Mouse (Mus musculus): ENCODE measurements around the gene Podn.
"Not testable (repeated sequence)": the region's sequence is repeated elsewhere in the genome, so short reads cannot be mapped to it uniquely, and the experiment has no call there.

Podn gene

DNA sequence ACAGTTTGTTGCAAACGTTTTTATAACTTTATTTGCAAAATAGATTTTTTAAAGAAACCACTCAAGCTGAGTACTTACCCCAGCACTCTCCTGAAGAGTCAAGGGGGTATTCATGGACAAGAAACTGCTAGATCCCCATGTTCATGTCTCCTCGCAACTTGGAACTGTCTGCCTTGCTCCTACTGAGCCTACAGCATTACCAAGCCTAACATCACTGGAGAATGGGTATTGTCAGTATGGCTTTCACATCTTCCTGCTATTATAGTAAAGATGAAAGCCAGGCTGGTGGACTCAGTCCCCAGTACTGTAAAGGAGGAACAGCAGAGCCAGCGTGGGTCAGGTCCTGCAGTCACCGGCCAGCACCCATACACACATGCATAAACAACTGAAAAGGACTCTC, at the start of gene Podn:
Gene Podn (minus strand): TSS at position 101 of the 400 bp plus-strand sequence.
- DNase-seq = no peak

DNA sequence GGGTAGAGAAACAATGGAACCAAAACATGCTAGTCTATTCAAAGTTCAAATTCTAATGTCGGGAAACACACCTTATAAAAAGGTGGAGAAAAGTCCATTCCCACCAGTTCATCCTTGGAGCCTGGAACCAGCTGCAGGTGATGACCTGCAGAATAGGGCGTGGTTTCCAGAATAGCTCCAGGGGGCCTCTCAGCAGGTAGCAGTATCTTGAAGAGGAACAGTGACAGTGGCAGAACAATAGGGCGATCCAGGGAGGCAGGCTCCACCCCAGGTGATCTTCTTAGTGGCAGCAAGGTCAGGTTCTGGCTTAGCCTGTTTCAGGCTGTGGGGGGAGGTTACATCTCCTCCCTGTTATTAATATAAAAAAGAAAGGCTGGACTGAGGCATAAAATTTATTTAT, 49.3 kb upstream of the Podn start:
- DNase-seq = not testable (repeated sequence)

DNA sequence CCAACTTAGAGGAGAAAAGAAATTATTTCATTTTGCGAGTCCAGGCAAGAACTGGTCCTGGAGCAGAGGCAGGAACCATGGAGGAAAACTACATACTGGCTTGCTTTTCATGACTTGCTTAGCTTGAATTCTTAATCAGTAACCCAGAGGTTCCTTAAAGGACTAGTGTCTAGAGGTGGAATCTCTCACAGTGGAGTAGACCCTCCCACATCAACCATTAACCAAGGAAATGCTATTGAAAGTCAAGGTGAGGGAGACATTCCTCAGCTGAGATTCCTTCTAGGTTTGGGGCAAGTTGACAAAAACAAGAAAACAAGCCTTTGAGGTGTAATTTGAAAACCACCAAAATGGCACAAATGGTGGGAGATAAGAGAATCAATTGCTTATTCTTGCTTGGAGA, 48.6 kb upstream of the Podn start, which contains the start of gene Scp2:
Gene Scp2 (minus strand): TSS at position 119 of the 400 bp plus-strand sequence.
- DNase-seq = no peak

DNA sequence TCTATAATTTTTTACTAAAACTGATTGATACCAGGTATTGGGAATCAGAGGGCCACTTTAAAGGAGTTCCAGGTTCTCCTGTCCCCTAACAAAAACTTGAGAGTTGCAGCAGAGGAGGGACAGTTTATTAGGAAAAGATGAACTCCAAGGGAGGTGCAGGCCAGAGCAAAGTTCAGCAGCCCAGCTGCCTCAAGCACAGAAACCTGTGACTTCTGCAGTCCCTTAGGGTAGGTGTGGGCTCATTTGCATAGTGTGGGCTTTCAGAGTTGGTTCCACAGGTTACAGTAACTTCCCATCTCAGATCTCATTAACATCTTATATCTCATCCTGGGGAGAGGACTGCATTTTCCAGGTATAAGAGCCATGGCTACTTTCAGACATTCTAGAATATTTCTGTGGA, 47.5 kb upstream of the Podn start:
- DNase-seq = no peak

DNA sequence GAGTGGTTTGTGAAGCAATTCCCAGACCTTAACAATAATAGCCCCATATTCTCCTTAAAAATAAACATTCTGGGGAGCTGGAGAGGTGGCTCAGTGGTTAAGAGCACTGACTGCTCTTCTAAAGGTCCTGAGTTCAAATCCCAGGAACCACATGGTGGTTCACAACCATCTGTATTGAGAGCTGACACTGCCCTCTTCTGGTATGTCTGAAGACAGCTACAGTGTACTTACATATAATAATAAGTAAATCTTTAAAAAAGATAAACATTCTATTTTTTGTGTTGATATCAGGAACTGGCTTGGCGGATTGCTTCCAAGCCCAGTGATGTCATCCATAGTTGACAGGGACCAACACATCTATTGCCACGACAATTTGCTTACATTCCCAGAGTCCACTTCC, 46.9 kb upstream of the Podn start:
- not testable (repeated sequence) for DNase-seq

DNA sequence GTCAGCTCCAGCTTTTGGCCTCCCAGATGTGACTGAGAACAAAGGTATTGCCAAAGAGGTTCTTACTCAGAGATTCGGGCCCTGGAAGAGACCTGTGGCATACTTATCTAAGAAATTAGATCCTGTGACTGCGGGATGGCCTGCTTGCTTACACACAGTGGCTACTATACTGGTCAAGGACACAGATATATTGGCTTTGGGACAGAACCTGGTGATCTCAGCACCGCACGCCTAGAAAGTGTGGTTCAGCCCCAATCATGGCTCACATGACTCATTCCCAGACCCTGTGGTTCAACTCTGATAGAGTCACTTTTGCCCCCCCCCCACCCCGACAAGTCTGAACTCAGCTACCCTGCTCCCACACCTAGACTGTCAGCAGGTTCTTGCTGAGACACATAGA, 40.7 kb upstream of the Podn start:
- no peak for DNase-seq

DNA sequence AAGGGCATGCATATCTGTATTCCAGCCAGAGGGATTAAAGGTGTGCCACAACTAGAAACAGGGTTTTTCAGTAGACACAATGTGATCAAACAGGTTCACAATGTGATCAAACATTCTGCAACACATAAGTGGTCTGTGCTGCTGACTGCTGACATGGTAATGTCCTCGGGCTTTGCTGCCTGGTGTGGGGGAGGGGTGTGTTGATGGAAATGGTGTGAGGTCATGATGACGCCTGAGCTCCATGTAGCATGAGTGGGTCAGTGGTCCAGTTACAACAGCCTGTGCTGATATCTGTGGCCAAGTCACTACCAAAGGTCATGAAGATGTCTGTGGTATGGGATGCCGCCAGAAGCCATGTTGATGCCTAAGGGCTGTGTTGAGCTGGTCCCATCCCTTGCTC, 34.2 kb upstream of the Podn start:
- no peak for DNase-seq

DNA sequence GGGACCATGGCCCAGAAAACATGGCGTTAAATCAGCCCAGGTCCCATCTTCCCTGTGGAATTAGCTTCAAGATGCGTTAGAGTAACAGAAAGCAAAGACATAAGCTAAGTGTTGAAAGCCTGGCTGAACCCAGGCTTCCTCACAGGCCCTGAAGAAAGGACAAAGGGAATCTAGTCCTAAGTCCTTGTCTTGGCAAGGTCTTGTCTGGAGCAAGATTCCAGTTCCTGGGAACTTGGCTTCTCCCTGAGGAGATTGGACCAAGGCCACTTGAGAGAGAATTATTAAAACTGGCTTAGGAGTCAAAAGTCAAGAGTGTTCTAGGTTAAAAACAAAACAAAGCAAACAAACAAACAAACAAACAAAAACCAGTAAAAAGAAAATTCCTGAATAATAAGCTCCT, 32.1 kb upstream of the Podn start:
- no peak for DNase-seq

DNA sequence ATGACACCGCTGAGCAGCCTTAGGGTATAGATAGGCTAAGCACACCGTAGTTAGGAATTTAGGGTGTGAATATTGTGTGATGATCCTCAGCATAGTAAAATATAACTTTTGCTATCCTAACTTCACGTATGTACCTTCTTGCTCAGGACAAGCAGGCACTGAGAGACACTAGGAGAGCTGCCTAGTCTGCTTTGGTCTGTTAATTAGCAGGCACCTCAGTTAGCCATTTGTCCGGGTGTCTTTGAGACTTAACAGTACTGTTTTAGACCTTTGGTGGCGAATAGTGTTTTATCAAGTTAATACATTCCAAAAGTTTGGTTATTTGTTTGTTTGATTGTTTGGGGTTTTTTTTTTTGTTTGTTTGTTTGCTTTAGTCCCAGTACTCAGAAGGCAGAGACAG, 31.3 kb upstream of the Podn start:
- no peak for DNase-seq

DNA sequence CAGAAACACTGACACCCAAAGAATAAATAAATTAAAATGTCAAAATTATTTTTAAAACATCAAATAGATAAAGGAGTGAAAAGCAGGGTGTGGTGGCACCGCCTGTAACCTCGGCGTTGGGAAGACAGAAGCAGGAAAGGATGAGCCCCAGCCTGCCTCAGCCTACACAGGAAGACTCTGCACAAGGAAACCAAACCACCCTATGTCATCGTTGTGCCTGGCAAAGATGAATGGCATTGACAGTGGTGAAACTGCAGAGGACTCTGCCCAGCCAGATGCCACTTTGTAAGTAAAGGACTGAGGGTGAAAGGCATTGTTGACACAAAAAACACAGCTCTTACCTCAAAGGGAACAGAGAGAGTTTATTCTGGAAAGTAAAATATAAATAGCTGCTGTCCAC, 30.0 kb upstream of the Podn start:
- no peak for DNase-seq

DNA sequence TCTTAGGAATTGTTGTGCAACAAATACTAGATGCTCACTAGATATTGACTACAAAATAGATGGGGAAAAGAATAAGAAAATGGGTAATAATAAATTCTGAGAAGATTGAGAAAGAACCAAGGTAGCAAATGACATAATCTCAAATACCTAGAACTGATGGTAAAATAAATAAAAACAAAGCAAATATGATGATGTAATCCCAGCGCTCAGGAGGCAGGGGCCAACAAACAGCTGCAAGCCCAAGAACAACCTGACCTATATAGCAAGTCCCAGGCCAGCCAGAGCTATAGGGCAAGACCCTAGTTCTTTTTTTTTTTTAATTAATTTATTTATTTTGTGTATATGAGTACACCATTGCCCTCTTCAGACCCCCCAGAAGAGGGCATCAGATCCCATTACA, 27.9 kb upstream of the Podn start:
- DNase-seq = no peak

DNA sequence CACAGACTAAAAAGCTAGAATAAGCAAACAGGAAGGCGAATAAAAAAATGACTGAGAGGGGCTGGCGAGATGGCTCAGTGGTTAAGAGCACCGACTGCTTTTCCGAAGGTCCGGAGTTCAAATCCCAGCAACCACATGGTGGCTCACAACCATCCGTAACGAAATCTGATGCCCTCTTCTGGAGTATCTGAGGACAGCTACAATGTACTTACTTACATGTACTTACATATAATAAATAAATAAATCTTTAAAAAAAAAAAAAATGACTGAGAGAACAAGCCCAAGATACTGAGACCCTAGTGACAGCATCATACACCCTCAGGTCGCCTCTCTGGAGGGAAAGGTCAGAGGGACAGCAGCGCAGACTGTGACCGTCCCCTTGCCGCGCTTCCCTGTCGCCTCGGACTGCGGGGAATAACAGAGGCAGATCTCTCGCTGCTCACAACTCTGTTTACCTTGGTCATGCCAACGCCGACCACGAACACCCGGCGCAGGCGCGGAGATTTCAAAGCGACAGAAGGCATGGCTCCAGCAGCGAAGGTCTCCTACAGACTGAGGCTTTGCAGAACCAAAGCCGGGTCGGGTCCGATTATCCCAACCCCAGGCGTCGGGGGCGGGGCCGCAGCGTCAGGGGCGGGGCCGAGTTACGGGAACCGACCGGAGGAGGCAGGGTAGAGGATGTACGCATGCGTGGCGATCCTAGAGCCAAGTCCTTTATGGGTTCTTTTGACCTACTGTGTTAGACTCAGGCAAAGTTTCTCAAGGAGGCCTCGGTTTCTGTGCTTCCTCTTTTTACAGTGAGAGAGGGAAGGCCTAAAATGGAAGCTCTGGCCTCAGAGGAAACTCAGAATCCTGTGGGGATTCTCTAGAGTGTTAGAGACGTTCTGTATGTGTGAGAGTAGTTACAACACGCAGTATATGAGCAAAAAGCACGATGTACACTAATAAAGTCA, 22.0 kb upstream of the Podn start:
- peak; percentile 94 to 96 for DNase-seq

DNA sequence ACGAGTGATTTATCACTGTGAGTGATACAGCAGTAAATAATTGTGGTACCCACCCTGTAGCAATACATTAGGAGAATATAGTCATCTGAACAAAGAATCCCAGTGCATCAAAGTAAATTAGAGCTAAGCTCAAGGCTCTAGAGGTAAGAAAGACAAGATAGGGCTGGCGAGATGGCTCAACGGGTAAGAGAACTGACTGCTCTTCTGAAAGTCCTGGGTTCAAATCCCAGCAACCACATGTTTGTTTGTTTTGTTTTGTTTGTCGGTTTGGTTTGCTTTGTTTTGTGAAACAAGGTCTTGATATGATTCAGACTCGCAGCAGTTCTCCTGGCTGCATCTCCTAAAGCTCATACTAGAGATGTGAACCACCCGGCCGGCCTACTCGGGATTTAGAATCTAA, 21.2 kb upstream of the Podn start:
- peak in 1 of 2 experiments; percentile 5 for DNase-seq

DNA sequence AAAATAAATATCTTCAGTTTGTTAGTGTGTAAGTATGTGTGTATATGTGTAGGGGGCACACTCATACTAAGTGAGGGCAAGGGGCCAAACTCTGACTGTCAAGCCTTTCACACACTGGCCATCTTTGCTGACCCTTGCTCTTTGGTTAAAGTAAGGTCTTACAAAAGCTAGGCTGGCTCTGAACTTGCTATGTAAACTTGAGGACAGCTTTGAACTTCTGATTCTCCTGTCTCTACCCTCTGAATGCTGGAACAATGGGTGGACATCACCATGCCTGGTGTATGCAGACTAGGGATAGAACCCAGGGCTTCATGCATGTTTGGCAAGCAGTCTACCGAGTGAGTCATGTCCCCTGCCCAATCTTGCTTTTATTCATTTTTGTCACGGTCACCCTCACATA, 20.2 kb upstream of the Podn start:
- DNase-seq = no peak

DNA sequence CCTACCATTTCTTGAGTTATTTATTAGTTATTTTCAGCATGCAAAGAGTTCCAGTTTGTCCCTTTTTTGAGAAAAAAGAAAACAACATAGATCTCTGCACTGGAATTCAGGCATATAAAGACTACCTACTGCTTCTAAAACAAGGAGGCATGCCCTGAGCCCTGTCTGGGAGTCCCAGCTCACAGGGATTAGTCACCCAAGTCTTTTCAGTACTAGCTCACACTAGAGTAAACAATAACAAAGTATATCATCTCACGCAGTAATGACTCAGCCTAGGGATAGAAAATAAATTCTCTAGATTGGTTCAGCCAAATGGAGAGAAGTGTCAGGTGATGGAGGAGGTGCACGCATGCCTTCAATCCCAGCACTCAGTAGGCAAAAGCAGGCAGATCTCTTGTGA, 14.5 kb upstream of the Podn start:
- DNase-seq = no peak

DNA sequence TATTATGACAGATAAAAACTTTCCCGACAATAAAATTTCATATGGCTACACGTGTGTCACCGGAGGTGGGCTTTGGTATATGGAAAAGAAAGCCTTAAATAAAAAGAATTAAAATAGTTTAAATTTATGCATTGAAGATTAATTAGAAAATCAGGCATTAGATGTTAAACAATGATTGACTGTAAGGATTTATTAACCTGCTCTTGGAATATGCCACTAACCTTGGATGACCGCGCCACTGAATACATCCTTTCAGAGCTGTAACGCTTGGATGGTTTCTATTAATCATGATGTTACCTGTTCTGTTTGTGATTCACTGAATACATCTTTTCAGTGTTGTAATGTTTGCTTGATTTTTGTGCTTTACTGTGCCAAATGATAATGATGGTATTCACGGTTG, 13.5 kb upstream of the Podn start:
- no peak for DNase-seq

DNA sequence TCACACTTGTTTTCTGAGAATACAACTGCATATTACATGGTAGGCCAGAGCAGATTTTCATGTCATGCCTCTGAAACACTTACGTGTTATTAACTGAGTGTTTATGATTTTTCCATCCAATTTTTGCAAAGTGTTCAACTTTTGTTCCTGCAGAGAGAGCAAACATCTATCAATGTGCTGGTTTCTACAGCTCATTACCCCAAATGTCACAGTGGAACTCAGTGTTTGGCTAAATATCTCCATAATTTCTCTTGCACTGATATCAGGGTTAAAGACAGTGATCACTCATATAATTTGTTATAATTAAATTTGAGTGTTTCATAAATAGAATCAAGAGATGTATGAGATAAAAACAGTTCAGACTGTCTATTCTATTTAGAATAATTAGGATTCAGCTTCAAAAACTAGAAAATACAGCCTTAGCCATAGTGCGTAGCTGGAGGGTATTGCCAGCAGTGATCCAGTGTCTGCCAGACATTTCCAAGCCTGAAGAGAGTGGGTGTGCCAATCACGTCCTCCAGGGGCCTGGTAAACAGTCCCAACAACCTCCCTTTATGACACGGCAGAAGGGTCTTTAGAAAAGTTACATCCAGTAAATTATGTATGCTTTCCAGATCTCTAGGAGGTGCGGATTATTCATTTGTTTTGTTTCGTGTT, 3.4 kb downstream of the Podn start:
- DNase-seq = no peak

DNA sequence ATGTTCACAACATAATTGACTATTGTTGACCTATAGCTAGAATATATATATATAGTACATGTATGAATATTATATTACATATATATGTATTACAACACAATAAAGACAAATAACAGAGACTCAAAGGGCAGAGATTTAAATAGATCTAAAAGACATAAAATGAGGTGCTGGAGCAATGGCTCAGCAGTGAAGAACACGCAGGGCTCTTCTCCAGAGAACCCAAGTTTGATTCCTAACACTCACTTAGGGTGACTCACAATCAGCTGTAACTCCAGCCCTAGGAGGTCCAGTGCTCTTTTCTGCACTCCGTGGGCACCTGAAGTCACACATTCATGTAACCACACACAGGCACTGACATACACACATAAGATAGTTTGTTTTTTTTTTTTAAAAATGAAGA, 12.3 kb downstream of the Podn start:
- DNase-seq = no peak

DNA sequence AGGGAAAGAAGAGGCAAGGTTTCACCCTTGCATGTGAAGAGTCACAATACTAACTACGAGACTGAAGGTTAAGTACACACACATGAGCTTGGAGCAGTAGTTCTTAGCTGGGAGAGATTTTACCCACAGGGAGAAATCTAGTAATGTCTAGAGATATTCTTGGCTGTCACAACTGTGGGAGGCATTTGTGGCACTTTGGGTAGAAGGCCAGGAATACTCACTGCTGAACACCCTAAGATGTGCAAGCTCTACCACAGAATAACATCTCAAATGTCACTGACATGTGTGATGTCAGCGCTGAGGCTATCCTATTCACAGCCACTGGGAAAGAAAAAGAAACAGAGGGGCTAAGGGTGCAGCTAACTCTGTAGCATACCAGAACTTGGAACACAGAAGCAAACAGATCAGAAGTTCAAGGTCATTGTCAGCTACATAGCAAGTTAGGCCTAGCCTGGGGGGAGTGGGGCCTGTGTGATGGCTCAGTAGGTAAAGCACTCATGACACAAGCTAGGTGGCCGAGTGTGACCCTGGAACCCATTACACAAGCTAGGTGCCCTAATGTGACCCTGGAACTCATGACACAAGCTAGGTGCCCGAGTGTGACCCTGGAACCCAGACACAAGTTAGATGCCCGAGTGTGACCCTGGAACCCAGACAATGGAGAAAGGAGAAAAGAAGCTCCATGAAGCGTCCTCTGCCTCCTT, 13.1 kb downstream of the Podn start:
- no peak for DNase-seq

DNA sequence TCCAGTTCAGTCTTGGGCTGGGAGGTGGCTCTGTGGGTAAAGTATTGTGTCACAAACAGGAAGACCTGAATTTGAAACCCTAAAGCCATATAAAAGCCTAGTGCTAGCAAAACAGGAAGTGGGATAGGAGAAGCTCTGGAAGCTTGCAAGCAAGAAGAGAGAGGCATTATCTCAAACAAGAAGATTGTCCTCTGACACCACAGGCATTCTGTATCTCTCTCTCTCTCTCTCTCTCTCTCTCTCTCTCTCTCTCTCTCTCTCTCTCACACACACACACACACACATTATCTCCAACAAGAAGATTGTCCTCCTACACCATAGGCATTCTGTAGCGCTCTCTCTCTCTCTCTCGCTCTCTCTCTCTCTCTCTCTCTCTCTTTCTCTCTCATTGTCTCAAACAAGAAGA, 13.8 kb downstream of the Podn start:
- peak in 1 of 2 experiments; percentile 19 for DNase-seq

DNA sequence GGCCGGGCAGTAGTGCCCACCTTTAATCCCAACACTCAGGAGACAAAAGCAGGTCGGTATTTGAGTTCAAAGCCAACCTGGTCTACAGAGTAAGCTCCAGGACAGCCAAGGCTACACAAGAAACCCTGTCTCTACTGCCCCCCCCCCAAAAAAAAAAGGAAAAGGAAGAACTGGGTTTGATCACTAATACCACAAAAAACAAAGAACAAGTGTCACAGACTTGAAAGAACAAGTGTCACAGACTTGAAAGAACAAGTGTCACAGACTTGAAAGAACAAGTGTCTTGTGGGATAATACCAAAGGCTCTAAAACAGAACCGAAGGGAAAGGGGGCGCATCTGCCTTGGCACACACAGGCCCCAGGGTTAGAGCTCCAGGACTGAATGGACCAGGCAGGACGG, 15.4 kb downstream of the Podn start:
- DNase-seq = no peak

DNA sequence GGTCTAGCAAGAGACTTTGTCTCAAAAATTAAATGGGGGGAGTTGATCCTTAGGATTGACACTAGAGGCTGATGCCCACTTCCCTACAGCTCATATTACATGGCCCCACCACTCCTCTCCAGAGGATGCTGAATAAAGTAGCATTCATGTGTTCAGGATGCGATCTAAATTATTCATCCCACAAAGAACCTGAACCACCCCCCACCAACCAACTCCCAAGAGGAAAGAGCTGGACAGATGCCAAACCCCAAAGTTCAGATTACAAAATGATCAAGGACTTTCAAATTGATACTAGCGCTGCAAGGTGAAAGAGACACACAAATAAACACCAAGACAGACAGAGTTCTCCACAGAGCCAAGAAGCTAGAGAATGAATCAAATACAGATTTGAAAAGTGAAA, 16.5 kb downstream of the Podn start:
- no peak for DNase-seq

DNA sequence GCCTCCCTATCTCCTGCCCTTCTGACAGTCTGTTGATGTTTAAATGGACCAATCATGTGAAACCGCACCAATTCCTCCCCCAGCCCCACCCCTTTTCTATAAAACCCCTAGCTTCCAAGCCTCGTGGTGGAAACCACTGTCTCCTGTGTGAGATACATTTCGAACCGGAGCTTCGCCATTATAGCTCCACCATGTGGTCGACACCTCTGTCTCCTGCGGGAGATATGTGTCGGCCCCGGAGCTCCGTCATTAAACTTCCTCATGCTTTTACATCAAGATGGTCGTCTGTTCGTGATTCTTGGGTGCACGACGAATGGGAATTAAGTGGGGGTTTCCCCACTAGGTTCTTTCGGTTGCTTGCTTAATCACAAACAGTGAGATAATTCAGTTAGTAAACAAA, 17.1 kb downstream of the Podn start:
- not testable (repeated sequence) for DNase-seq

Data from lung, adult 18-20 months (tissue).